Mouse (Mus musculus) intestine, embryonic 15.5 days (tissue): ENCODE measurements at regions not wholly inside any gene's neighbourhood (a gene's known extent, or its start where the extent isn't known, plus 50 kb on each side); places are given as distances from the start of the nearest gene placed in this dataset.

Source experiments
- ATAC-seq: fragments of 200-750 bp; cut with Nextera tagmentation; 2 replicates; pipeline ENCODE4 v1.8.0; 2017; ENCODE audit warnings: moderate TSS enrichment, moderate library complexity
- H3K27ac ChIP-seq: fragments of 300-500 bp; sonication (generic); 2 replicates; pipeline ENCODE4 v1.5.1; 2015; ENCODE audit warnings: mild to moderate bottlenecking, inconsistent platforms
- H3K27me3 ChIP-seq: fragments of 300-500 bp; sonication (generic); replicated peaks from 2 replicates; pipeline ENCODE4 v1.6.1; 2015; ENCODE audit warnings: inconsistent platforms
- H3K36me3 ChIP-seq: fragments of 300-500 bp; sonication (generic); 2 replicates; pipeline ENCODE4 v1.6.1; 2015; ENCODE audit warnings: inconsistent platforms
- H3K4me1 ChIP-seq: fragments of 300-500 bp; sonication (generic); replicated peaks from 2 replicates; pipeline ENCODE4 v1.6.1; 2015; ENCODE audit warnings: inconsistent platforms
- H3K4me2 ChIP-seq: fragments of 300-500 bp; sonication (generic); replicated peaks from 2 replicates; pipeline ENCODE4 v1.6.1; 2015; ENCODE audit warnings: mild to moderate bottlenecking, inconsistent platforms
- H3K4me3 ChIP-seq: fragments of 300-500 bp; sonication (generic); replicated peaks from 2 replicates; pipeline ENCODE4 v1.5.1; 2015; ENCODE audit warnings: inconsistent platforms
- H3K9ac ChIP-seq: fragments of 300-500 bp; sonication (generic); 2 replicates; pipeline ENCODE4 v1.6.1; 2015; ENCODE audit warnings: inconsistent platforms
- H3K9me3 ChIP-seq: fragments of 300-500 bp; sonication (generic); 2 replicates; pipeline ENCODE4 v1.6.1; 2016; ENCODE audit warnings: inconsistent platforms
- WGBS: fragments of 180-500 bp; shearing (Covaris S2); methylation state at CpG from one replicate; pipeline ENCODE4 v1.1.7; 2015; 5-methylcytosine and 5-hydroxymethylcytosine counted together

DNA sequence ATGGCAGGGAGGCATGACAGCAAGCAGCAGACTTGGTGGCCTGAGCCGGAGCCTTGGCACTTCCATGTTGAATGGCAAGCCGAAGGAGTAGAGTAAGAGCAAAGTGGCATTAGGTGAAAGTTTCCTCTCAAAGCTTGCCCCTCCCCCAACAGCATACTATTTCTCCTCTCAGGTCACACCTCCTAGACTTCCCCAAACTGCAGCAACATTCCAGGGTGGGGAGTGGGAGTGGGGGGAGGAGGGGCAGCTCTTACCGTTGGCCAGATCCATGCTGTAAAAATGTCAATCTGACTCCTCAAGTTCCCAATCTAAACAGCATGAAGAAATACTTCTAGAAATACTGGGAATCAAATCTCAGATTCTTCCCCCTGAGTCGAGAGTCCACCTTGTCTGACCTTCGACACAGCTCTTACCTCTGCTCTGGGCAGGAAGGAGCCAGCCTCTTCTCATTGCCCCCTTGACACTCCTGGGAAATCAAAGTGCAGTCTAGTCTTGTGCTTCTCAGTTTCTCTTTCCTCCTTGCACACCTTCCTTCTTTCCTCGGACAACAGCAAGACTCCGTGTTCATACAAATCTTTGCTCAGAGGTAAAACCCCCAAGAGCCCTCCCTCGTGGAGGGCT lies 794.9 kb upstream of the BB014433 start:
- Histone ChIP-seq H3K27ac (no peak overlapping the region), H3K4me2 (no peak overlapping the region), H3K9me3 (no peaks in the 10 kb centered on the region), H3K9ac (no peak overlapping the region), H3K4me1 (no peaks in the 10 kb centered on the region), H3K36me3 (no peaks in the 10 kb centered on the region), H3K27me3 (no peaks in the 10 kb centered on the region), H3K4me3 (no peak overlapping the region)
- ATAC-seq: peak; percentile 80
- 50% methylated on average over 8 of the region's 8 CpGs for WGBS

DNA sequence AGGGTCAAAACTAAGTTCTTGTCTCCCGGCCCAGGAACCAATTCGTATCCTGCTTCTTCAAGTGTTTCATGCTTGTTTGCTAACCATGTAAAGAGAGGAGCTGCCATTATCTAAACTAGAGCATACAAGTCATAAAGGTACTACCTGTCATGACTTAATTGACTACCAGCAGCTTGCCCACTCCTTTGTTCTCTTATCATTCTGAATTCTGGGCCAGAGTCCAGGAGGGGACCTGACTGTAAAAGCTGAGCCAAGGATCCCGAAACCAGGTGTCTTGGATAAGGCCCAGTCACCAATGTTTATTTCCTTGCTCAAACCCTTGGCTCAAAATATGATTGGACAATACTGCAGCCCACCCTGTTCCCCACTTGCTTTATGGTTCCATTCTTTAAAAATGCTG lies 786.9 kb upstream of the BB014433 start:
- no peaks in the 10 kb centered on the region for H3K9me3 ChIP-seq
- WGBS: 57% methylated on average over 3 of the region's 3 CpGs
- peak; percentile 88 for ATAC-seq
- H3K27ac ChIP-seq: no peak overlapping the region
- H3K4me2 ChIP-seq: no peak overlapping the region
- no peak overlapping the region for H3K9ac ChIP-seq
- H3K27me3 ChIP-seq: no peaks in the 10 kb centered on the region
- H3K36me3 ChIP-seq: no peaks in the 10 kb centered on the region
- H3K4me3 ChIP-seq: no peak overlapping the region
- H3K4me1 ChIP-seq: no peaks in the 10 kb centered on the region

DNA sequence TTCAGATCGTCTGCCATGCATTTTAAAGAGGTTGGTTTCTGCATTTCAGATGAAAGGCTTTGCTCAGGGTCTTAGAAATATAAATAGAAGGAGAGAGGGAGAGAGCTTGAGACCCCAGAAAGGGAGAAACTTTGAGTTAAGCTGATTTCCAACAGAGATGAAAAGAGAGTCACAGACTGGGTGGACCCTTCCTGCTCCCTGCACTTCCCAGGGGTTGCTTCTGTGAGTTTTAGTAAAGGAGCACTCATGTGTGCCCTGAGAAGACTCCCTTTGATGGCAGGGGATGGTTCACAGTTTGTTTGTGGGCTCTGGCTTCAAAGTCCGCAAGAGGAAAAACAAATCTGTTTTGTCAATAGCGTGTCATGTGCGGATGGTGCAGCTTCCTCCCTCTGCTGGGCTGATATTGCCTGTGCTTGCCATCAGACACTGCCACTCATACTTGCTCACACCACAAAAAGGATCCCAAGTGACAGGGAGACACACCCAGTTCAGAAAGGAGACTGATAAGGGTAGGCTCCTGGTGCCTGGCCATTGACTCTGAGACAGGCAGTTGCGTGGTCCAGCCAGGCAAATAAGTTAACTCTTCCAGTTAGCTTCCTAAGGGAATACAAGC lies 775.8 kb upstream of the BB014433 start:
- H3K4me2 ChIP-seq: no peak overlapping the region
- no peak overlapping the region for H3K9ac ChIP-seq
- no peak for ATAC-seq
- 19% methylated on average over 5 of the region's 5 CpGs for WGBS
- no peak overlapping the region for H3K4me3 ChIP-seq
- H3K27me3 ChIP-seq: no peaks in the 10 kb centered on the region
- no peaks in the 10 kb centered on the region for H3K4me1 ChIP-seq
- H3K27ac ChIP-seq: no peak overlapping the region
- no peaks in the 10 kb centered on the region for H3K36me3 ChIP-seq
- H3K9me3 ChIP-seq: no peaks in the 10 kb centered on the region

DNA sequence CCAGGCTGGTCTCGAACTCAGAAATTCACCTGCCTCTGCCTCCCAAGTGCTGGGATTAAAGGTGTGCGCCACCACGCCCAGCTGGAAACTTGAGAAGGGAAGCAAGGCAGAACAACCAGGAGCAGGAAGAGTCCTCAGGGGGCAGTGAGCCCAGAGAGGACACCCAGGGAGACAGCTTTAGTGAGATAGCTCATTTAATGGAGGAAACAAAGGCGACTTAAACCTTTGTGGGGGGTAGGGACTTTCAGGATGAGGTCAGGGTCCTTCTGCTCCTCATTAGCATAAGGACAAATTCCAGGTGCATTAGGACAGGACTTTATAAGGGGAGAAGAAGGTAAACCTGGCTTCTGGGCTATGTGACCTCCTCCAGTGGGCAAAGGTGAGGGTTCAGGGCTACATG lies 742.5 kb upstream of the BB014433 start:
- Histone ChIP-seq H3K4me2 (no peak overlapping the region), H3K9ac (no peak overlapping the region), H3K27ac (no peak overlapping the region), H3K9me3 (no peaks in the 10 kb centered on the region), H3K4me1 (no peaks in the 10 kb centered on the region), H3K4me3 (no peak overlapping the region), H3K36me3 (no peaks in the 10 kb centered on the region), H3K27me3 (no peaks in the 10 kb centered on the region)
- 91% methylated on average over 4 of the region's 4 CpGs for whole genome bisulfite sequencing
- no peak for ATAC-seq
